Mouse (Mus musculus) frontal cortex, postnatal 10 days (tissue): Measurements from ENCODE around the gene Ankrd55.

Source experiments
- DNase-seq, 2 experiments: peaks; one replicate each; pipeline ENCODE4 v3.0.0; 2022; ENCODE audit warnings: low spot score in 2 of 2, mixed read lengths in 1 of 2

Gene Ankrd55

GRCm38 (mm10) chr13:112288225-112289178 is at the start of gene Ankrd55:
Gene Ankrd55, plus strand, starts transcription at chr13:112288451.
- peak; percentile 51 to 54 for DNase-seq

- no peak for DNase-seq
Measured at GRCm38 (mm10) chr13:112239239-112239638, 49.0 kb upstream of the Ankrd55 start.

DNA sequence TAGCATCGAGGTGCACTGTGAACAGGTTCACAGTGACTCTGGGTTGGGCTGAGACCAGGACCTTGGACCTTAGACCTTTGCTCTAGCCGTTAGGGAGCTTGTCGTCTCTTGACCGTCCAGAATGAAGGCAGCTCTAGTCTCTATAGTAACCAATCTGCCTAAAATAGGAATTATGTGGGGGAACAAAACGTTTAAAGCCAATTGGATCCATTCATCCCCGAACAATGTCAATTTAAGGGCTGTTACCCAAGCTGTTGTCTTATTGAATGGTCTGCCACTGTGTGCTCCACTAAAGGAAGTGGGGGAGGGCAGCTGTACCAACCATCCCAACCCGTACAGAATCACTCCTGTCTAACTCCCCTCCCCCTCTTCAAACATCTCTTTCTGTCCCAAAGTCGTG is 46.8 kb upstream of the Ankrd55 start:
- no peak for DNase-seq

DNA sequence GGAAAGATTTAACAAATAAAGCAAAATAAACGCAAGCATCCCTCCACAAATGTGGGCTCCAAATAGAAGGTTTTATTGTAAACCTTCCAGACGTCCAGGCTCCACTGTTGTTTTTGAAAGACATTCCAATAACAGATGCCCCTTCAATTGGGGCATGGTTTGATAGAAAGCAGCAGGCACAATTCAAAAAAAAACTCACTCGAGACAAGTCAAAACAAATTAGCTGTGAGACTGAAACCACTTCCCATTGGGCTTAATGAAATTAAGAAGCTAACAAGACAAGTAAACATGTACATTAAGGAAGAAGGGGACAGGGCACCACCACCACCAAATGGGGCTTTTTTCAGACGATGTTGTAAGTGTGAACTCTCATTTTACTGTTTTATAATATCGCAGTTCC is 43.1 kb upstream of the Ankrd55 start:
- DNase-seq = no peak

DNA sequence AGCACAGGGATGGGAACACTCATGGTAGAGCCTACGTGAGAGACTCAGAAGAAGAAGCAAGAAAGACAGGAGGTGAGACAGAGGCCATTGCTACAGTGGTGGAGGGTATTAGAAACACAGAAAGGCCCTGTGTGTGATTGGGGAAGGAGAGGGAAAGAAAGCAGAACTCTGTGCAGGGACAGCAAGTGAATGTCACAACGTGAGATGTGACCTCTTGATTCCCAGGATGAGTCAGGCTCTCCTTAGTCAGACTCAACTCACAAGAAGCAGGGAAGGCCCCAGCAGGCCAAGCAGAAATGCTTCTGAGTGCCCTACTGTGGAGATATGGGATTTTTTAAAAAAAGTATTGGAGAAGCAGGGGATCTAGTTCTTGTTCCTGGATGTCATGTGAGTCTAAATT is 36.8 kb upstream of the Ankrd55 start:
- DNase-seq = no peak

GRCm38 (mm10) chr13:112252012-112252411 is 36.2 kb upstream of the Ankrd55 start:
- DNase-seq = no peak

GRCm38 (mm10) chr13:112252991-112253620 is 35.1 kb upstream of the Ankrd55 start:
- DNase-seq = no peak

DNA sequence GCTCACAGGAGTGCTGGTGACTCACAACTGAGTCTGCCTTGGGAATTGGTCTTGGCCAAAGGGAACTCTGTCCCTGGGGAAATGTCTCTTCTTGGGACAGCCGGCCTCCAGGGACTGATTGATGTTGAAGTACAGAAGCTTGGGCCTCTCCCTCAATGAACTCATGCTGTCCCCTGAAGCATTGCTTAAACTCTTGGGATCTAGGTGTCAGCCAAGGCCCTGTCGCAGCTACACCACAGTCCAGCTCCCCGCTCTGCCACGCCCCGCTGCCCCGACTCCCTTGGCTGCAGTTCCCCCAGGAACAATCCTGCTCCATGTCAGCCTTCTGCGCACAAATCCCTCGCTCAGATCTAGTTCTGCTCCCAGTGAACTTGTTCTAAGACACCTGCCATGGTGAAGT is 34.1 kb upstream of the Ankrd55 start:
- DNase-seq = no peak

DNA sequence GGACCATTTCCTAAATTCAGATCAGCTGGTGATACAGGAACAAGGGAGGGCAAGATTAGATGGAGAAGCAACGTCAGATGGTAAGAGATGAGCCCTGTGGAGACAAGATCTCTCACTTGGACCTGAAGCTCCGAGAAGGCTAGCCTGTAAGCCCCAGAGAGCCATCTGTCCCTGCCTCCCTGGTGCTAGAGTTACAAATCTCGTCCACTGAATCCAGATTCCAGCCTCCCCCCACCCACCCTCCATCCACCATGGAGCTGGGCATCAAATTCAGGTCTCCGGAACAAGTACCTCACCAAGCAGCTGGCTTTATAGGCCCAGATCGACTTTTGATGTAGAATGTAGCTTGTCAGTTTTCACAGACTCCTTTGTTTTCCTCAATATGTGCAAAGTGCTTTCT is 32.4 kb upstream of the Ankrd55 start:
- DNase-seq = no peak

DNA sequence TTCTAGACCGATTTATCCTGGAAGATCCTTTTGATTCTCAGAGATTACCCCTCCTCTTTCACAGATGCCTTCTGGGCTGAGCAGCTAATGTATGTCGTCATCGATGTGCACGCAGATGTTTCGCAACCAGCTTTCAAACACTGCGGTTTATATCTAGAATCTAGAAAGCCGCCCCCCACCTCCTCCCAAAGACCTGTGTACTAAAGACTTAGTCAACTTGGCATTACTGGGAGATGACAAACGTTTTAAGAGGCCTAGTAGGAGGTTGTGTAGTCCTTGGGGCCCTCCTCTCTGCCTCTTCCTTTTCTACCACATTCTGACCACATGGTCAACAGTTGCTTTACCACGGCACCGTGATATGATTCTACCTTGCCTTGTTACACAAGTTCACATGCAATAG is 29.8 kb upstream of the Ankrd55 start:
- DNase-seq = no peak

GRCm38 (mm10) chr13:112259398-112259797 is 28.9 kb upstream of the Ankrd55 start:
- DNase-seq = peak; percentile 33 to 61

DNA sequence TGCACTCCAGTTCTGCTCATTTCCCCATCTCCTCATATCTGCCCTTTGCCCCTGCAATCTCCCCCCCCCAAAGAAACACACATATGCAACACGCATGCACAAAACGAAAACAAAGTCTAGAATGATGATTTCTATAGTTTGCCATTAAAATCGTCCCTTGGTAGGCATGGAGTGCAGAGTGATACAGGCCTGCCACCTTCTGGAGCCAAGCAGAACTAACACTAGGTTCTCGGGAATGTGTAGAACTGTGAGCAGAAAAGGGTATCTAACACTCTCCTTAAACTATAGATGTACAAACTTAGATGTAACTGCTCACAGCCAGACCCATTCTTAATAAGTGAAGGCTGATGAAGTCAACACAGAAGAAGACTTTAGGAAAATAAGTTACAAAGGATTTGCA is 23.6 kb upstream of the Ankrd55 start:
- DNase-seq = peak in 1 of 2 experiments; percentile 27

GRCm38 (mm10) chr13:112271901-112272537 is 16.2 kb upstream of the Ankrd55 start:
- no peak for DNase-seq

DNA sequence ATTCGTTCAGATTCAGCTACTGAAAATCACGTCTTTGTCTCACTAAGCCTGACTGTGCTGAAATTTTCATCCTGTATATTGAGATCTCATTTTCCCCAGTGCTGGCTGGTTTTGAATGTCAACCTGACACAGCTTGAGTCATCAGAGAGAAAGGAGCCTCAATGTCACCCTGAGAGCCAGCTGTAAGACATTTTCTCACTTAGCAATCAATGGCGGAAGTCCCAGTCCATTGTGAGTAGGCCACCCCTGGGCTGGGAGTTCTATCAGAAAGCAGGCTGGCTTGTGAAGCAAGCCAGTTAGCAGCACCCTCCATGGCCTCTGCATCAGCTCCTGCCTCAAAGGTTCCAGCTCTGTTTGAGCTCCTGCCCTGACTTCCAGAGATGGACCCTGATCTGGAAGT is 13.6 kb upstream of the Ankrd55 start:
- no peak for DNase-seq

DNA sequence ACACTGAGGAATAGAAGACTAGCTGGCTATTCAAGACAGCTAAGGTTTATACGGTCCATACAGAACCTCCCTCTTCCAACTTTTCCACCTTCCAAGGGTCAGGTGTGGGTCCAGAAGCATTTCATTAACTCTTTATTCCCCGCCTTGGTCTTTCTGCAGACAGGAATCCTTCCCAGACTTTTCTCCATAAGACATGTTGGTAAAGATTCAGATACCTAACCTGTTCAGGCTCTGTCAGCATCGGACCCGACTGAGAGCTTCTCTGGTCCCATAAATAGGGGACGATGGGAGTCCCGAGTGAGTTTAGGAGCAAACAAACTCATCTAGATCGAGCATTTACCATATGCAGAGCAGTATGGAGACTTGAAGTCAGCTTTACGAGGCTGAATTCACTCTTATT is 12.3 kb upstream of the Ankrd55 start:
- no peak for DNase-seq

DNA sequence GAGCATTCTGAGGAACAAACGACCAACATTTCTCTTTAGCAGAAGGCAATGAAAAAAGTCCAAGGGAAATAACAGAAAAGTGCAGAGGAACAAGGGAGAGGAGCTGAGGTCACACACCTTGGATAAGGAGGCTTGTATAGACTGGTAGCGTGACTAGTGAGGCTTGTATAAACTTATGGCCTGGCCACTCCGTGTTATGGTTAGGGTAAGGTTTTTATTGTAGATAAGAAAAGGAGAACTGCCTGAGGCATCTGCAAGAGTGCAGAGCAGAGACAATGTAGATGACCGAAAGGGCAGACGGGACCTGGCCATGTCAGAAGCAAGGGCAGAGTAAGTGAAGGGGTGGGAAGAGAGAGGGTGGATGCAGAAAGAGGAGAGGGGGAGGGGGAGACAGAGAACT is 10.7 kb upstream of the Ankrd55 start:
- DNase-seq = no peak

DNA sequence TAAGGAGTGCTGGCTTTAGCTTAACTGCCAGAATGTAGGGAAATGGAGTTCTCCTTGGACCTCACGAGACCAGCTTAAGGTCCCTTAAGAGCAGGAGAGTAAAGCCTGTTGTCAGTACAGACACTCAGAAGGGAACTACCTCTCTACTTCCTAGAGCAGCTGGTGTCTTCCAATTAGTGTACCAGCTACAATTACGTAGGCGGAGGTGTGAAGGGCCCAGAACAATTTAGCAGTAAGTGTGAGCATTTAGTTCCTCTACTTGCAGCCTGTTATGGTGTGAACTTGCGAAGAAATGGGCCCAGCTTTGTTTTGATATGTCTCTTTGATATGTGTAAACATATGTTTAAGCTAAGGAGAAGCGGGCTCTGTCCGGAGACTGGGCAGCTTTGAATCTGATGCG is 10.0 kb upstream of the Ankrd55 start:
- DNase-seq = no peak

DNA sequence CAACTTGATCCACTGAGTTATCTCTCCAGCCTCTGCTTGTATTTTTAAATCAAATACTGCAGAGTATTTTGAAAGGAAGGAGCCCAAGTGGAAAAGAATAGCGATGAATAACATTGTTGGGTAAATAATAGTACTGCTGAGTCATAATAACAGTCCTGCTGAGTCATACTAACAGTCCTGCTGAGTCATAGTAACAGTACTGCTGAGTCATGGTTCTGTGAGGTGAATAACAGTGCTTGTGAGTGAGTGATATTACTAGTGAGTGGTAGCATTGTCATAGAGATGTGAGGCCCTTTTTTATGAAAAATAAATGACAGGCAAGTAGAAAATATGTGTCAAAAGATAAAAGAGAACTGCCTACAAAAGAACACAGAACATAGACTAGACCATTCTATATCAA is 1.1 kb upstream of the Ankrd55 start:
- DNase-seq = no peak

DNA sequence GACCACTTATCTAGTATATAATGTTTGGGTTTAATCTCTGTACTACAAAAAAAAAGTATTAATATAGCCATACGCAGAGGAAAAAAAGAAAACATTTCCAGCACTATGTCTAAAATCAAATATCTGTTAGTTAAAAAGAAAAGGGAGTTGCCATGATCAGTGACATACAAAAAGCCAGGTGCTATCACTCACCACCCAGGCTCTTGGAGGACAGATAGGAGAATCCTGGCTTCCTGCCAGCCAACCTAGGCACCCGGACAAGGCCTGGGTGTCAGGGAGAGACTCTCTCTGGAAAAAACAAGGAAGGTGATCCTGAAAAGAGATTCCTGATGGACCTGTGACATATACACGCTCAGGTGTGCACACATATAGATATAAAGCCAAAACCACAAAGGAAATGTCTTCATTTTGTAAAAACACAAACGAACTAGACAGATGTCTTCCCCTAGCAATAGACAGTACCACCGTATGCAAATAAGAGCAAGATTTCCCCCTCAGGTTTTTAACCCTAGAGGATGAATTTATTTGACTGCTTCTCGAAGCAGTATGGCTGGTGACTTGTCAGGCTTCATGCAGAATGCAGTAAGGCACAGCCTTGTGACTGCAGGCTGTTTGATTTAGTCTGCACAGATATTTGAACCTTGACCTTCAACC is 553 bp upstream of the Ankrd55 start:
- DNase-seq = no peak

DNA sequence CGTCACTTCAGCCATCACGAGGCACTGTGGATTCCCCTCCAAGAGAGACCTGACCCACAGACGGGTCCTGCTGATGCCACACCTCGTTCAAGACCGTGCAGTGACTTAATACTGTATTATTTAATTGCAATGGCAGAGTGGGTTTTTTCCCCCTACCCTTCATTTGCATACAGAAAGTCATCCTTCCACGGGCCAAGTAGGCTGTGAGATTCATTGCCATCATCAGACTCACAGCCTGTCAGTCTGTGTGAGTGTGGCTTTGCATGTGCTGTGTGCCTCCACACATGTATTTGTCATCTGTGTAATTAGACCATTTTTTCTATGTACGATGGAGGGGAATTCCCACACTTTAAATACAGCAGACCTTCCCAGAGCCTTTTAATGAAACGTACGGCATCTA is 1.1 kb downstream of the Ankrd55 start:
- DNase-seq = no peak

GRCm38 (mm10) chr13:112289981-112290380 is 1.7 kb downstream of the Ankrd55 start:
- no peak for DNase-seq

DNA sequence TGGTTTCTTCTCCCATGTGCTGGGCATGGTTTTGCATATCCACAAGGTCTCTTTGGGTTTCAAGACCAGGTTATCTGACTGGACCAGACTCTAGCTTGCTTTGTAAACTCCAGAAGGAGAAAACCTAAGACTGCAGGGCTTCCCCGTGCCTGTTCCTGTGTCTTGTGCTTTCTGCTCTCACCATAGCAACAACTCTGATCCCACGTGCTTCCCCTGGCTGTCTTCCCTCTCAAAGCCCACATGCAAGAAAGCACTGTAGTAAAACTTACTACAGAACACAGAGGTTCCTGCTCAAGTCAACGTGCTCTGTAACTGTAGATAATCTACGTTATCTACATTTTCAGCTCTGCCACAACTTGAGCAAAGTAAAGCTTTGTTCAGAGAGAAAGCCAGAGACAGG is 4.2 kb downstream of the Ankrd55 start:
- peak; percentile 35 to 51 for DNase-seq
